Mouse (Mus musculus) T-helper 2 cell (primary cell): Measurements from ENCODE around the gene Tmem178b.

Source experiments
- in situ Hi-C: fragments of 300-600 bp; cut with MboI, MseI; formaldehyde crosslinking; loops from one replicate; pipeline ENCODE4 v1.15.1; 2025; ENCODE audit warnings: high pct_unique_total_duplicates

Gene Tmem178b

GRCm38 (mm10) chr6:39872901-39873591, at the start of gene Tmem178b:
TSS of gene Tmem178b (plus strand) at chr6:39873271.
- in situ Hi-C loops: no loop called here

GRCm38 (mm10) chr6:39828736-39829135, 44.3 kb upstream of the Tmem178b start:
- in situ Hi-C loops: no loop called here

- in situ Hi-C loops: no loop called here
Measured at GRCm38 (mm10) chr6:39843698-39844342, 29.3 kb upstream of the Tmem178b start.

- in situ Hi-C loops: no loop called here
Measured at GRCm38 (mm10) chr6:39847538-39847937, 25.5 kb upstream of the Tmem178b start.

- in situ Hi-C loops: no loop called here
Measured at GRCm38 (mm10) chr6:39848766-39849165, 24.3 kb upstream of the Tmem178b start.

- in situ Hi-C loops: no loop called here
Measured at GRCm38 (mm10) chr6:39849667-39850066, 23.4 kb upstream of the Tmem178b start.

- in situ Hi-C loops: no loop called here
Measured at GRCm38 (mm10) chr6:39870271-39871135, 2.6 kb upstream of the Tmem178b start.

GRCm38 (mm10) chr6:39871381-39872305, 1.4 kb upstream of the Tmem178b start:
- in situ Hi-C loops: no loop called here

- in situ Hi-C loops: no loop called here
Measured at GRCm38 (mm10) chr6:39872306-39872900, 668 bp upstream of the Tmem178b start.

GRCm38 (mm10) chr6:39875186-39875585, 2.1 kb downstream of the Tmem178b start:
- in situ Hi-C loops: no loop called here

- in situ Hi-C loops: no loop called here
Measured at GRCm38 (mm10) chr6:39876444-39876843, 3.4 kb downstream of the Tmem178b start.

GRCm38 (mm10) chr6:39890811-39891210, 17.7 kb downstream of the Tmem178b start:
- in situ Hi-C loops: no loop called here

- in situ Hi-C loops: no loop called here
Measured at GRCm38 (mm10) chr6:39896500-39896899, 23.4 kb downstream of the Tmem178b start.

GRCm38 (mm10) chr6:39899231-39899630, 26.2 kb downstream of the Tmem178b start:
- in situ Hi-C loops: no loop called here

GRCm38 (mm10) chr6:39903220-39903773, 30.2 kb downstream of the Tmem178b start:
- in situ Hi-C loops: no loop called here

- in situ Hi-C loops: no loop called here
Measured at GRCm38 (mm10) chr6:39903845-39904244, 30.8 kb downstream of the Tmem178b start.

- in situ Hi-C loops: no loop called here
Measured at GRCm38 (mm10) chr6:39914956-39915355, 41.9 kb downstream of the Tmem178b start.

GRCm38 (mm10) chr6:39915636-39916281, 42.7 kb downstream of the Tmem178b start:
- in situ Hi-C loops: no loop called here

- in situ Hi-C loops: no loop called here
Measured at GRCm38 (mm10) chr6:39916514-39916913, 43.4 kb downstream of the Tmem178b start.

- in situ Hi-C loops: no loop called here
Measured at GRCm38 (mm10) chr6:39917242-39917641, 44.2 kb downstream of the Tmem178b start.
